Mouse (Mus musculus): ENCODE results near the gene Dbndd2. TPM values are rescaled to one million over a fixed set of nuclear protein-coding genes. Genes with fewer than 3 reads are reported as not detected.

Gene Dbndd2
- polyA plus RNA-seq, 1 experiment from 2014 or later, result 23.8 TPM

DNA sequence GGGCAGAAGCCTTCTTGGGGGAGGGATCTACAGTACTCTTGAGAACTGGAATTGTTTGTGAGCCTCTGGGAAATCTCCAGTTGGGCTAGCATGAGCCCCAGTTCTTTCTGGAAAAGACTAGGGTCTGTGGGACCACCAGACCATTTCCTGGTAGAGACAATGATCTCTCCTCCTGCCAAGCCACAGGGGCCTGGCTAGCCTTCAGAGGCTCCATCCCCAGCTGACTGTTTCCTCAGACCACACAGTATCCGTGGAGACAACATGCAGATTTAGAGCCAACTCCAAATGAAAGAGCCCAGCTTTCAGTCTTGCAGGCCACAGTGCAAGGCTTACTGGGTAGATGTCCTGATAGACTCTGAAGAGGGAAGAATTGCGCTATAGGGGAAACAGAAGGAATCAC lies 8.2 kb downstream of the Dbndd2 start:
- no peak overlapping the region for H3K4me2 ChIP-seq (ENCODE audit: low read length)
- H3K4me3 ChIP-seq (ENCODE audit: low read length), result no peak overlapping the region
- H3K27me3 ChIP-seq (replicated peaks; ENCODE audit: control insufficient read depth, insufficient read depth, low read length), result no peaks in the 10 kb centered on the region
- WGBS, result 44% methylated on average over 2 of the region's 2 CpGs
- H3K27ac ChIP-seq (ENCODE audit: low read depth, low read length), result no peak overlapping the region; the same call in 1 of the 2 replicates
- H3K9me3 ChIP-seq (ENCODE audit: control insufficient read depth, low read length), result no peaks in the 10 kb centered on the region
- peaks cover 15% of the 10 kb centered on the region for H3K4me1 ChIP-seq (ENCODE audit: control insufficient read depth, insufficient read depth, low read depth, low read length)
- peak; percentile 70 for ATAC-seq
- no peak overlapping the region for H3K9ac ChIP-seq (ENCODE audit: low read depth, low read length)
- H3K36me3 ChIP-seq (ENCODE audit: control insufficient read depth, insufficient read depth, low read length), result peaks cover under 1% of the 10 kb centered on the region; the same call in 1 of the 2 replicates

DNA sequence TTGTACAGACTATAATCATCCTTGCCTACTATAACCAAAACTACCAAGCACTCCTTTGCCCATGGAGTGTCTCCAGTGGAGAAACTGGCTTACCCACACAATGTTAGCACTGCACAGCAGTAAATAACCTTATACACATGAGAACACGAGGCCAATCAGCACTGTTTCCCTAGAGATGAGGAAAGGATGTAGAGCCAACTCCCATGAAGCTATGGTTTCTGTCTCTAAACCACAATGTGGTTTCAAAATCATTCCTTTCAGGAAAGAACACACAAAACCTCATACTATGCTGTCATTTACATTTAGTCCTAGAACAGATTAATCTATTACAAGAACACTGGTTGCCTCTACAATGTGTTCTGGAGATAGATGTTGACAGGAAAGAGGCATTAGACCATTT lies 10.4 kb downstream of the Dbndd2 start:
- Histone ChIP-seq H3K27me3 (replicated peaks; ENCODE audit: control insufficient read depth, insufficient read depth, low read length) (no peaks in the 10 kb centered on the region), H3K4me2 (ENCODE audit: low read length) (no peak overlapping the region; the same call in 1 of the 2 replicates), H3K36me3 (ENCODE audit: control insufficient read depth, insufficient read depth, low read length) (peaks cover 7% of the 10 kb centered on the region; the same call in 1 of the 2 replicates), H3K27ac (ENCODE audit: low read depth, low read length) (no peak overlapping the region), H3K9me3 (ENCODE audit: control insufficient read depth, low read length) (no peaks in the 10 kb centered on the region), H3K4me3 (ENCODE audit: low read length) (no peak overlapping the region; the same call in 1 of the 2 replicates), H3K9ac (ENCODE audit: low read depth, low read length) (no peak overlapping the region), H3K4me1 (ENCODE audit: control insufficient read depth, insufficient read depth, low read depth, low read length) (peaks cover 15% of the 10 kb centered on the region)
- no peak for ATAC-seq
- WGBS, result 63% methylated on average over 1 of the region's 1 CpGs

GRCm38 (mm10) chr2:164496847-164497690 lies 11.2 kb downstream of the Dbndd2 start, which contains the start of gene Pigt:
Gene Pigt (plus strand): TSS chr2:164497520.
- peak; percentile 94 for ATAC-seq
- Histone ChIP-seq H3K9ac (ENCODE audit: low read depth, low read length) (peak within 1 kb of the TSS; percentile 87), H3K27ac (ENCODE audit: low read depth, low read length) (peak within 1 kb of the TSS; percentile 86), H3K4me1 (ENCODE audit: control insufficient read depth, insufficient read depth, low read depth, low read length) (peaks cover 15% of the 10 kb centered on the region), H3K4me2 (ENCODE audit: low read length) (peak within 1 kb of the TSS; percentile 87), H3K36me3 (ENCODE audit: control insufficient read depth, insufficient read depth, low read length) (peaks cover 12% of the 10 kb centered on the region; the same call in 1 of the 2 replicates), H3K9me3 (ENCODE audit: control insufficient read depth, low read length) (no peaks in the 10 kb centered on the region), H3K27me3 (replicated peaks; ENCODE audit: control insufficient read depth, insufficient read depth, low read length) (no peaks in the 10 kb centered on the region), H3K4me3 (ENCODE audit: low read length) (peak within 1 kb of the TSS; percentile 68)
- 4% methylated on average over 43 of the region's 43 CpGs for WGBS

GRCm38 (mm10) chr2:164497691-164498268 lies 11.9 kb downstream of the Dbndd2 start:
- no peaks in the 10 kb centered on the region for H3K9me3 ChIP-seq (ENCODE audit: control insufficient read depth, low read length)
- no peaks in the 10 kb centered on the region for H3K27me3 ChIP-seq (replicated peaks; ENCODE audit: control insufficient read depth, insufficient read depth, low read length)
- 6% methylated on average over 21 of the region's 21 CpGs for WGBS
- peak overlapping the region; percentile 87 for H3K9ac ChIP-seq (ENCODE audit: low read depth, low read length)
- H3K36me3 ChIP-seq (ENCODE audit: control insufficient read depth, insufficient read depth, low read length), result peaks cover 18% of the 10 kb centered on the region; the same call in 1 of the 2 replicates
- 0 out of 2 replicates have a peak overlapping the region, but pooled peaks have one; percentile 55 for H3K27ac ChIP-seq (ENCODE audit: low read depth, low read length)
- peak overlapping the region; percentile 68 for H3K4me3 ChIP-seq (ENCODE audit: low read length)
- peak; percentile 43 for ATAC-seq
- H3K4me2 ChIP-seq (ENCODE audit: low read length), result peak overlapping the region; percentile 87
- H3K4me1 ChIP-seq (ENCODE audit: control insufficient read depth, insufficient read depth, low read depth, low read length), result peaks cover 15% of the 10 kb centered on the region

- no peak overlapping the region for H3K4me2 ChIP-seq (ENCODE audit: low read length)
- no peak for ATAC-seq
- no peak overlapping the region for H3K4me3 ChIP-seq (ENCODE audit: low read length)
- H3K27ac ChIP-seq (ENCODE audit: low read depth, low read length), result no peak overlapping the region
- peaks cover 3% of the 10 kb centered on the region for H3K9me3 ChIP-seq (ENCODE audit: control insufficient read depth, low read length)
- H3K27me3 ChIP-seq (replicated peaks; ENCODE audit: control insufficient read depth, insufficient read depth, low read length), result no peaks in the 10 kb centered on the region
- H3K4me1 ChIP-seq (ENCODE audit: control insufficient read depth, insufficient read depth, low read depth, low read length), result peaks cover 15% of the 10 kb centered on the region
- H3K36me3 ChIP-seq (ENCODE audit: control insufficient read depth, insufficient read depth, low read length), result peaks cover 32% of the 10 kb centered on the region
- no peak overlapping the region for H3K9ac ChIP-seq (ENCODE audit: low read depth, low read length)
- 69% methylated on average over 5 of the region's 5 CpGs for WGBS
These were observed 13.4 kb downstream of the Dbndd2 start for GRCm38 (mm10) chr2:164499317-164499716.

GRCm38 (mm10) chr2:164500511-164500910 lies 14.6 kb downstream of the Dbndd2 start:
- Histone ChIP-seq H3K9ac (ENCODE audit: low read depth, low read length) (no peak overlapping the region), H3K9me3 (ENCODE audit: control insufficient read depth, low read length) (peaks cover 7% of the 10 kb centered on the region), H3K27me3 (replicated peaks; ENCODE audit: control insufficient read depth, insufficient read depth, low read length) (no peaks in the 10 kb centered on the region), H3K4me3 (ENCODE audit: low read length) (no peak overlapping the region), H3K4me2 (ENCODE audit: low read length) (no peak overlapping the region), H3K4me1 (ENCODE audit: control insufficient read depth, insufficient read depth, low read depth, low read length) (peaks cover 15% of the 10 kb centered on the region), H3K36me3 (ENCODE audit: control insufficient read depth, insufficient read depth, low read length) (peaks cover 42% of the 10 kb centered on the region), H3K27ac (ENCODE audit: low read depth, low read length) (no peak overlapping the region)
- peak; percentile 26; the same call in 1 of the 2 replicates for ATAC-seq
- WGBS, result 74% methylated on average over 7 of the region's 7 CpGs

DNA sequence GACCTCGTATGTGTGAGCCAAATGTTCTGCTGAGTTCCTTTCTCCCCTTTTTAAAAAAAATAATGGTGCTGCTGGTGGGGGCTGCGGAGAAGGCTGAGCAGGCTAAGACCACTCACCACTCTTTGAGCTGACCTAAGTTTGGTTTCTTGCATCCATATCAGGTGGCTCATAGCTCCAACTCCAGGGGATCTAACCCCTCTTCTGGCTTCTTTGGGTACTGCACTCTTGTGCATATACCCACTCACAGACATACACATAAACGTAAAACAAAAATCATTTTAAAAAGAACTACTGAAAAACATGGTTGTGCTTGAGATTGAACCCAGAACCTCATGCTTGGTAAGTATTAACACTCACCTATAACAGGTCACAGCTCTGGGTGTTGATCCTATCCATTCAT lies 19.0 kb downstream of the Dbndd2 start:
- Histone ChIP-seq H3K27me3 (replicated peaks; ENCODE audit: control insufficient read depth, insufficient read depth, low read length) (no peaks in the 10 kb centered on the region), H3K4me3 (ENCODE audit: low read length) (no peak overlapping the region), H3K36me3 (ENCODE audit: control insufficient read depth, insufficient read depth, low read length) (peaks cover 38% of the 10 kb centered on the region), H3K4me1 (ENCODE audit: control insufficient read depth, insufficient read depth, low read depth, low read length) (no peaks in the 10 kb centered on the region), H3K4me2 (ENCODE audit: low read length) (no peak overlapping the region), H3K9ac (ENCODE audit: low read depth, low read length) (no peak overlapping the region), H3K27ac (ENCODE audit: low read depth, low read length) (no peak overlapping the region), H3K9me3 (ENCODE audit: control insufficient read depth, low read length) (peaks cover 7% of the 10 kb centered on the region)
- no peak for ATAC-seq
- 100% methylated on average over 3 of the region's 3 CpGs for WGBS

GRCm38 (mm10) chr2:164505619-164506347 lies 19.9 kb downstream of the Dbndd2 start:
- Histone ChIP-seq H3K4me1 (ENCODE audit: control insufficient read depth, insufficient read depth, low read depth, low read length) (no peaks in the 10 kb centered on the region), H3K27ac (ENCODE audit: low read depth, low read length) (no peak overlapping the region), H3K9ac (ENCODE audit: low read depth, low read length) (no peak overlapping the region), H3K9me3 (ENCODE audit: control insufficient read depth, low read length) (peaks cover 7% of the 10 kb centered on the region), H3K36me3 (ENCODE audit: control insufficient read depth, insufficient read depth, low read length) (peaks cover 38% of the 10 kb centered on the region), H3K27me3 (replicated peaks; ENCODE audit: control insufficient read depth, insufficient read depth, low read length) (no peaks in the 10 kb centered on the region), H3K4me3 (ENCODE audit: low read length) (no peak overlapping the region), H3K4me2 (ENCODE audit: low read length) (no peak overlapping the region)
- 93% methylated on average over 4 of the region's 4 CpGs for WGBS
- ATAC-seq, result no peak
